Mouse (Mus musculus) layer of hippocampus, postnatal 36 days (tissue): ENCODE data around the gene Cenpn. TPM values are rescaled to one million over a fixed set of nuclear protein-coding genes. Genes with fewer than 3 reads are reported as not detected.

Experiments used
- total RNA-seq, 2 experiments: library from RNA; stranded (reverse); gene quantifications; 2 replicates each; pipeline ENCODE4 v1.2.3; 2021

Gene Cenpn
- total RNA-seq, 2 experiments from 2014 or later, result 1.0 to 1.4 TPM

Other genes with a start within 250 kb of the Cenpn start
- 1 to 10 TPM; 9.5 to 9.9 TPM for gene Cdyl2, start 188.7 kb upstream of the Cenpn start, total RNA-seq
- gene Cmc2, start 275 bp upstream of the Cenpn start, total RNA-seq, result 10 to 100 TPM; 13.2 to 16.0 TPM
- gene Atmin, start 21.7 kb downstream of the Cenpn start, total RNA-seq, result 10 to 100 TPM; 37.7 to 39.9 TPM
- 1 to 10 TPM; 8.0 TPM for gene 1700030J22Rik, start 57.2 kb downstream of the Cenpn start, total RNA-seq
- gene Gcsh, start 71.8 kb downstream of the Cenpn start, total RNA-seq, result 10 to 100 TPM; 40.3 to 46.2 TPM
- gene Pkd1l2, start 160.7 kb downstream of the Cenpn start, total RNA-seq, result under 1 TPM in 1 of 2 experiments, not detected in 1; 0.05 TPM
- under 1 TPM in 1 of 2 experiments, not detected in 1; 0.20 TPM for gene Bco1, start 174.1 kb downstream of the Cenpn start, total RNA-seq
- 10 to 100 TPM; 18.2 to 18.7 TPM for gene Gan, start 236.4 kb downstream of the Cenpn start, total RNA-seq